Mouse (Mus musculus) midbrain, embryonic 11.5 days (tissue): ENCODE results near the gene Stx11. TPM values are rescaled to one million over a fixed set of nuclear protein-coding genes. Genes with fewer than 3 reads are reported as not detected.

ENCODE experiments used
- ATAC-seq: fragments of 200-750 bp; cut with Nextera tagmentation; 2 replicates; pipeline ENCODE4 v1.8.0; 2017; ENCODE audit warnings: moderate TSS enrichment, moderate library complexity; ENCODE audit not compliant: low FRiP score
- DNase-seq: peaks from one replicate; pipeline ENCODE4 v3.0.0; 2015; ENCODE audit warnings: low spot score; ENCODE audit errors: missing footprints
- H3K27ac ChIP-seq: fragments of 300-500 bp; sonication (generic); 2 replicates; pipeline ENCODE4 v1.5.1; 2014; ENCODE audit warnings: low read depth, low read length
- H3K27me3 ChIP-seq: fragments of 300-500 bp; sonication (generic); 2 replicates; pipeline ENCODE4 v1.6.1; 2014; ENCODE audit warnings: mild to moderate bottlenecking, low read length, moderate library complexity, mixed read lengths; ENCODE audit not compliant: control insufficient read depth, insufficient read depth
- H3K36me3 ChIP-seq: fragments of 300-500 bp; sonication (generic); 2 replicates; pipeline ENCODE4 v1.6.1; 2014; ENCODE audit warnings: mild to moderate bottlenecking, low read length, moderate library complexity, mixed read lengths; ENCODE audit not compliant: control insufficient read depth, insufficient read depth
- H3K4me1 ChIP-seq: fragments of 300-500 bp; sonication (generic); 2 replicates; pipeline ENCODE4 v1.6.1; 2014; ENCODE audit warnings: low read length; ENCODE audit not compliant: control insufficient read depth, insufficient read depth
- H3K4me2 ChIP-seq: fragments of 300-500 bp; sonication (generic); 2 replicates; pipeline ENCODE4 v1.6.1; 2014; ENCODE audit warnings: mild to moderate bottlenecking, moderate library complexity
- H3K4me3 ChIP-seq: fragments of 300-500 bp; sonication (generic); 2 replicates; pipeline ENCODE4 v1.5.1; 2014; ENCODE audit warnings: low read depth, low read length
- H3K9ac ChIP-seq: fragments of 300-500 bp; sonication (generic); 2 replicates; pipeline ENCODE4 v1.6.1; 2014; ENCODE audit warnings: low read length
- H3K9me3 ChIP-seq: fragments of 300-500 bp; sonication (generic); 2 replicates; pipeline ENCODE4 v1.6.1; 2016; ENCODE audit warnings: low read length; ENCODE audit not compliant: control insufficient read depth
- WGBS: fragments of 180-500 bp; shearing (Covaris S2); extraction: QIAGEN DNeasy Blood & Tissue Kit; methylation state at CpG from one replicate; pipeline ENCODE4 v1.1.7; 2014; 5-methylcytosine and 5-hydroxymethylcytosine counted together
- polyA plus RNA-seq: library from polyadenylated mRNA; unstranded; fragments of >200 nt; fragmentation: Nextera tagmentation; extraction: Ambion mirVana; gene quantifications from 2 replicates; pipeline ENCODE4 v1.2.1, GENCODE M21; 2014

The Stx11 gene
- 2.0 and 2.2 TPM in 2 replicates for polyA plus RNA-seq

DNA sequence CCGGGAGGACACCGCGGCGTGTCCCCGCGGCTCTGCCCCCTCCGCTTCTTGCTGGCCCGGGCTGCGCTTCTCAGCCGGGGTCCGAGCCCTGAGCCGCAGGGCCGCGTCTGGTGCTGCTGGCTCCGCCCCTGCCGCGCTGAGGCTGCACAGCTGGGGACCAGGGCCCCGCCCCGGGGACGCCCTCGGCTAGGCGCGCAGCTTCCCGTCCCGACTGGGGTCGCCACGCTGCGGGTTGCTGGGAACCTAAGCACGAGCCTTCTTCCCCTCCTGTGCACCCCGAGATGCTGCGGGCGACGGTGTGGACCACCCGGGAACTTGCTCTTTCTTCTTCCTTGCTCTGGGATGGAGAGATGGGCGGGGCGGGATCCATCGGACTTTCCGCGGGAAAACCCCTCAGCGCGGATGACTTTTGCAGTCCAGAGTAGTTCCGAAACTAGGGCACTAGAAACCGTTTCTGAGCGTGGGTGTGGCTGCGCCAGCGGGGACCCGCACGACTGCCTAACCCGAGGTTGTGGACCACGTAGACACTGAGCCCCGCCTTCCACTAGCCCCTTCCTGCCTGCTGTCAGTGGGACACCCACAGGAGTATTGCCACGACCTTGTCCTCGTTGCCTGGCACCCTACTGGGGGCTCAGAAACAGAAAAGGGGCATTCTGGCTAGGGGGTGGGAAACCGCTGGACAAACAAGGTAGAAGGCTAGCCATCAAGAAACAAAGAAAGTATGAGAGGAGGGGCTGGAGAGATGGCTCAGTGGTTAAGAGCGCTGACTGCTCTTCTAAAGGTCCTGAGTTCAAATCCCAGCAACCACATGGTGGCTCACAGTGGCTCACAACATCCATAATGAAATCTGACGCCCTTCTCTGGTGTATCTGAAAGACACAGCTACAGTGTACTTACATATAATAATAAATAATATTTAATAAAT, at the start of gene Stx11:
Gene Stx11, minus strand, starts transcription at position 148 of the 925 bp plus-strand sequence.
- peak within 1 kb of the TSS; percentile 66 for H3K4me3 ChIP-seq
- DNase-seq (peak; percentile 97), ATAC-seq (peak; percentile 96)
- no peaks in the 10 kb centered on the region for H3K9me3 ChIP-seq
- peaks cover 4% of the 10 kb centered on the region; the same call in 1 of the 2 replicates for H3K27me3 ChIP-seq
- H3K27ac ChIP-seq: no peak within 1 kb of the TSS
- H3K4me1 ChIP-seq: peaks cover 5% of the 10 kb centered on the region; the same call in 1 of the 2 replicates
- H3K36me3 ChIP-seq: no peaks in the 10 kb centered on the region
- peak within 1 kb of the TSS; percentile 74 for H3K9ac ChIP-seq
- H3K4me2 ChIP-seq: peak within 1 kb of the TSS; percentile 81
- 3% methylated on average over 56 of the region's 56 CpGs for WGBS

DNA sequence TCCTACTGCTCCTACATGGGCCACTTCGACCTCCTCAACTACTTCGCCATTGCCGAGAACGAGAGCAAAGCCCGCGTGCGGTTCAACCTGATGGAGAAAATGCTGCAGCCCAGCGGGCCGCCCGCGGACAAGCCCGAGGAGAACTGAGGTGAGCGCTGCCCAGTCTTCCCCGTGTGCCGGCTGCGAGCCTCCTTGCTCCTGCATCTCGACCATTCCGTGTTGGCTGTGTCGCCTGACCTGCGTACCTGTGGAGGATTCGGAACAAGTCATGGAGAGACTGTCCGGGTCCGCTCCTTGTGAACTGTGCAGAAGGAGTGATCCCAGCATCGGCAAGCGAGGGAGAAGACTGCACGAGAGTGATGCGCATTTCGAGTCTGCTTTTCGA, 44.6 kb upstream of the Stx11 start:
- no peaks in the 10 kb centered on the region for H3K36me3 ChIP-seq
- H3K4me3 ChIP-seq: peak overlapping the region; percentile 95
- peak; percentile 39 for ATAC-seq
- DNase-seq: no peak
- no peaks in the 10 kb centered on the region for H3K9me3 ChIP-seq
- peak overlapping the region; percentile 40 for H3K27ac ChIP-seq
- H3K4me1 ChIP-seq: peaks cover 10% of the 10 kb centered on the region
- peak overlapping the region; percentile 83 for H3K9ac ChIP-seq
- WGBS: 2% methylated on average over 29 of the region's 29 CpGs
- peak overlapping the region; percentile 81 for H3K4me2 ChIP-seq
- H3K27me3 ChIP-seq: no peaks in the 10 kb centered on the region

DNA sequence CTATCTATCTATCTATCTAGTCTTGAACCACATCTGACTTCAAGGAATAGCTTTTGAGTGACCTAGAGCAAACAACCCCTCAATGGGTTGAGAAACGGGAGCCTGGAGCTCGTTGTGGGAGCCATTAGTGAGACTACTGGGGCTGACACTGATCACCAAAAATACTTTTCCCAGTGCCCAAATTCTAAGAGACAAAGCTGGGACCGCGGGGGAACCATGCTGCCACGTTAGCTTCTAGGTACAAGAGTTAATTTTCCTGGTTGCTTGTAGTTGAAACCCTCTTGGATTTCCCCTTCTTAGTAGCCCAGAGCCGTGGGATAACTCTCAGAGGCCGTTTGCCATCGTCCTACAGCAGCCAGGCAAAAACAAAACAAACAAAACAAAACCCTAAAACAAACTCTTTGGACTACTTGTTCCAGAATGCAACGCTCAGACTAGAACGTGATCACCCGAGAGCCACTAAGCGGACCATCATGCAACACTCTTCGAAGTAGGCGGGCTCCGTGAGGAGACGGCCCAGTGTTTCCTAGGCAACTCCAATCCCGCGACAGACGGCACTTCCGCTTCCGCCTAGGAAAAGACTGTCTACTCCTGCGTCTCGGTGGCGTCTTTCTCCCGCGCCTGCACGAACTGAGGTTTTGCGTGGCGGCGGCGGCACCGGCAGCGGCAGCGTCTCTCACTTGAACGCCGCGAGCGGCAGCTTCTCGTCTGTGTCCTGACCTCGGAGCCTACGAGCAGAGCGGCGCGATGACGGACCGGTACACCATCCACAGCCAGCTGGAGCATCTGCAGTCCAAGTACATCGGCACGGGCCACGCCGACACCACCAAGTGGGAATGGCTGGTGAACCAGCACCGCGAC, 44.0 kb upstream of the Stx11 start:
- H3K9ac ChIP-seq: peak overlapping the region; percentile 83
- no peaks in the 10 kb centered on the region for H3K27me3 ChIP-seq
- H3K36me3 ChIP-seq: no peaks in the 10 kb centered on the region
- H3K4me1 ChIP-seq: peaks cover 10% of the 10 kb centered on the region
- H3K4me3 ChIP-seq: peak overlapping the region; percentile 95
- H3K9me3 ChIP-seq: no peaks in the 10 kb centered on the region
- peak; percentile 99 for ATAC-seq
- WGBS: 4% methylated on average over 52 of the region's 52 CpGs
- peak overlapping the region; percentile 40 for H3K27ac ChIP-seq
- peak overlapping the region; percentile 81 for H3K4me2 ChIP-seq
- DNase-seq: peak; percentile 98

DNA sequence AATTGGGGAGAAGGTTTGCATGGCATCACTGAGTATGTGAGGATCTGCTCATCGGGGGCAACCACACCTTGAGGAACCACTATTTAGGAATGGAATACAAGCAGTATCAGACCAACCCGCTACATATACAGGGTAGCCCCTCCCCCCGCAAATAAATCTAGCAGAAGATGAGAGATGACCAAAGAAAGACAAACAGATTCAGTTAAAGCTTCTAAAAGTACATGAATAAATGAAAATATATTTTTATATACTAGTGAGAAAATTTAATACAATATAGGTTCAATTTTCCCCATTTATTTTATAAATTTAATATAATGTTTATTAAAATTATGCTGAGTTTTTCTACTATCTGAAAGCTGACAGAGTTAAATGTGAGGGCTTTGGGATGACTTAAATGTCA, 40.9 kb upstream of the Stx11 start, which contains the start of gene Sf3b5:
Gene Sf3b5, plus strand, starts transcription at position 301 of the 400 bp plus-strand sequence.
- H3K9ac ChIP-seq: no peak within 1 kb of the TSS
- no peak for ATAC-seq
- peak; percentile 4 for DNase-seq
- H3K27ac ChIP-seq: no peak within 1 kb of the TSS
- H3K27me3 ChIP-seq: no peaks in the 10 kb centered on the region
- WGBS: 91% methylated on average over 3 of the region's 3 CpGs
- no peak within 1 kb of the TSS for H3K4me3 ChIP-seq
- H3K36me3 ChIP-seq: no peaks in the 10 kb centered on the region
- H3K9me3 ChIP-seq: no peaks in the 10 kb centered on the region
- H3K4me1 ChIP-seq: peaks cover 10% of the 10 kb centered on the region
- H3K4me2 ChIP-seq: no peak within 1 kb of the TSS

DNA sequence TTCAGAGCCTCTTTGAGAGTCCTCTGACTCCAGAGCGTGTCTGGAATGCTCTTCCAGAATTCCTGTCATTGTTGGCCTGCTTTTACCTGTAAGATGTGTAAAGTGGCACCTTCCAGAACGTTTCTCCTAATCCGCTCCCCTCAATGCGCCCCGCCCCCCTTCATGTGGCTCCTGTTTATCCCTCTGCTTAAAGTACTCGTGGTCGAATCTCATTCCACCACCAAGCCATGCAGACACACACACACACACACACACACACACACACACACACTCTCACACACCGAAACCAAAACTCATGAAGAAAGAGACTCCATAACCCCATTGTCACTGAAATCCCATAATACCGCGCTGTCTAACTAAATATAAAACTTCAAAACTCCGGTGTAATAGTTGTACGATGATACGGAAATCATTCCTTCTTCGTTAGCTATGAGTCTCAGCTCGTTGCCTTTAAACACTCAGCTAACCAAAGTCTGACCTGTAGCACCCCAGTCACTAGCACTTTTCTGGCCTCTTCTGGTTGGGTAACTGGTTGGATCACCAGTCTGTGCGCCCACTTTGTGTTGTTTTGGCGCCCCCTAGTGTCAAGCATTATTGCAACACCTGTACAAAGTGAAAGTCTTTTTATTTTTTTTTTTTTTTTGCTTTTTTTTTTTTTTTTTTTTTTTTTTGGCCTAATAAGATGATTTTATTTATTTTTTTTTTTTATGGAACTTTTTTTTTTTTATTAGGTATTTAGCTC, 32.8 kb upstream of the Stx11 start:
- no peaks in the 10 kb centered on the region for H3K9me3 ChIP-seq
- no peak overlapping the region for H3K4me3 ChIP-seq
- no peak overlapping the region for H3K27ac ChIP-seq
- H3K4me2 ChIP-seq: no peak overlapping the region
- DNase-seq: peak; percentile 98
- no peak overlapping the region for H3K9ac ChIP-seq
- peak; percentile 84 for ATAC-seq
- WGBS: 49% methylated on average over 17 of the region's 17 CpGs
- H3K4me1 ChIP-seq: no peaks in the 10 kb centered on the region
- H3K27me3 ChIP-seq: no peaks in the 10 kb centered on the region
- H3K36me3 ChIP-seq: no peaks in the 10 kb centered on the region

DNA sequence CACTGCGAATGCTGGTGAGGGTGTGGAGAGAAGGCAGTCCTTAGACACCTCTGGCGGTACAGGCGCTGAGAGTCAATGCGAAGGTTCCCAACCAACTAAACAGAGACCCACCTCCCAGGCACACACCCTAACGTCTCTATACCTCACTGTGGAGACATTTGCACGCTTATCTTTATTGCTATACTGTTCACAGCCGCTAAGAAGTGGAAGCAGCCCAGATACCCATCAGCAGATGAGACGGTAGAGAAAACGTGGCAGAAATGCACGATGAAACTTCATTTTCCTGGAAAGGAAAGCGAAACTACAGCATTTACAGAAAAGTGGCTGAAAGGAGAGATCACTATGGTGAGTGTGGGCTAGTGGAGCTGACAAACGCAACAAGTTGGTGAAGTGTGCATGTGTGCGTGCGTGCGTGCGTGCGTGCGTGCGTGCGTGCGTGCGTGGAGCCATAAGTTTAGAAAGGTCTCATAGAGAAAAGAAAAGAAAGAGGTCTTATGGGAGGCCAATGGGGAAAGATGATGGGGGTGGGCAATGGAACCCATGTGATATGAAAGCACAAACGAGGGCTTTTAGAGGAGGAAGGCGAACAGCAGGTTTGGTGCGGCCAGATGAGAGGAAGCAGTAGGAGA, 29.4 kb upstream of the Stx11 start:
- Histone ChIP-seq H3K9me3 (no peaks in the 10 kb centered on the region), H3K4me2 (no peak overlapping the region), H3K27ac (no peak overlapping the region), H3K4me3 (no peak overlapping the region), H3K4me1 (no peaks in the 10 kb centered on the region), H3K9ac (no peak overlapping the region), H3K27me3 (no peaks in the 10 kb centered on the region), H3K36me3 (no peaks in the 10 kb centered on the region)
- no peak for ATAC-seq
- WGBS: 89% methylated on average over 25 of the region's 25 CpGs
- DNase-seq: no peak

DNA sequence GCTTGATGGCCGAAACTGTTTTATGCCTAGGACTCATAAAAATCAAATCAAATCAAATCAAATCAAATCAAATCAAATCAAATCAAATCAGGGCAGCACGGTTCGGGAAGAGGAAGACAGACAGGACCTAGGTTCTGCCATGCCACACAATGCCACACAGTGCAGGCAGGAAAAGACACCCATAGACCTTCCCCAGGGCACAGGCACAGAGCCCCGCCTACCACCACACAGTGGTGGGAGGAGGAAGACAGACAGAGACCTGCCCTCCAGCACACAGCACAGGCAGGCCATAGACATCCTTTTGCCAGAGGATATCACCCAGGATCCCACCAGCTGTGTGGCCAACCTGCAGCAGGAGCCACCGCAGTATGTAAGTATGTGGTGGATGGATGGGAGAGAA, 27.9 kb upstream of the Stx11 start:
- Histone ChIP-seq H3K27ac (no peak overlapping the region), H3K27me3 (no peaks in the 10 kb centered on the region), H3K4me2 (no peak overlapping the region), H3K4me3 (no peak overlapping the region), H3K9ac (no peak overlapping the region), H3K36me3 (no peaks in the 10 kb centered on the region), H3K4me1 (no peaks in the 10 kb centered on the region), H3K9me3 (no peaks in the 10 kb centered on the region)
- DNase-seq (no peak), ATAC-seq (no peak)
- 87% methylated on average over 5 of the region's 5 CpGs for WGBS

DNA sequence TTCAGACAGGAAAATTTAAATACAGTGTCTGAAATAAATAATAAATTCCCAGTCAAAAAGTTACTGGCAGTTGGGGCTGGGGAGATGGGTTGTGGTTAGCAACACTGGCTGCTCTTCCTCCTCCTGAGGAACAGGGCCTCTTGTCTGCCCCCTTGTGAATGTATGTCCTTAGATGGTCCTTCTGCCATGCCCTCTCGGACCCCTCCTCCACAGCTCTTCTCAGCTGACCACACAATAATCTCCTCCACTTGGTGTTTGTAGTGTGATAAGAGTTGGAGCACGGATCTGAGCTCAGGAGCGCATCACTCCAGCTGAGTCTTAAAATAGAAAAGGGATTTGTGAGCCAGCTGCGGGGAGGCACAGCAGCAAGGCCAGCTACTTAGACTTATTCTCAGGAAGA, 22.8 kb upstream of the Stx11 start:
- ATAC-seq: no peak

More for the DNA sequence above, 22.8 kb upstream of the Stx11 start:
- Histone ChIP-seq H3K4me3 (no peak overlapping the region), H3K4me2 (no peak overlapping the region), H3K4me1 (no peaks in the 10 kb centered on the region), H3K27me3 (no peaks in the 10 kb centered on the region), H3K36me3 (no peaks in the 10 kb centered on the region), H3K27ac (no peak overlapping the region), H3K9me3 (no peaks in the 10 kb centered on the region), H3K9ac (no peak overlapping the region)
- WGBS: 50% methylated on average over 4 of the region's 4 CpGs
- no peak for DNase-seq
